Mouse (Mus musculus): Measurements from ENCODE around the gene Sipa1l1.

- TF ChIP-seq POLR2A (IDR thresholded peaks at IDR 0.05; ENCODE audit: borderline replicate concordance, insufficient read depth, low read length) (no peak), CTCF (IDR thresholded peaks at IDR 0.05; ENCODE audit: borderline replicate concordance, insufficient read depth, low read depth, low read length) (no peak)
Observed at GRCm38 (mm10) chr12:82271447-82271846, 102.3 kb downstream of the Sipa1l1 start.

Measured in cerebellum, adult 2 months (tissue).